ENCODE assay signal across 13 mouse cellular contexts in genomic region chr8:122306660-122307399, GRCm38 (mm10). TPM values are rescaled to one million over a fixed set of nuclear protein-coding genes. Genes with fewer than 3 reads are reported as not detected.
A peak's percentile ranks its signal among the peaks of the same experiment; 100 is the strongest.
DNase-seq lines count a peak whose midpoint lies in the region; ATAC-seq and TF ChIP-seq lines count a peak whose summit lies in the region.
"Had no signal": no experiment of that assay in that cellular context is flagged by ENCODE, and none has a peak within 500 bp of the region (broad histone marks: within the 10 kb centered on the region; RNA-seq: fewer than 3 reads in every experiment).

No protein-coding gene starts in this region.

- peaks cover 29% of the 10 kb centered on the region for H3K4me1 ChIP-seq in midbrain, embryonic 10.5 days
- no peaks in the 10 kb centered on the region for H3K4me1 ChIP-seq in midbrain, embryonic 16.5 days (ENCODE audit: control insufficient read depth, insufficient read depth, low read length)
- H3K4me1 ChIP-seq in small intestine, adult 2 months (ENCODE audit: control insufficient read depth, insufficient read depth, insufficient read length, low read length): peaks cover 51% of the 10 kb centered on the region
- peaks cover 8% of the 10 kb centered on the region; the same call in 1 of the 2 replicates for H3K4me1 ChIP-seq in lung, postnatal 0 days (ENCODE audit: insufficient read depth, low read depth, low read length)

- no peak for TF ChIP-seq CTCF in small intestine, adult 2 months (IDR thresholded peaks at IDR 0.05; ENCODE audit: extremely low read depth, insufficient read length, insufficient replicate concordance, low read depth, low read length)
- no peak for TF ChIP-seq CTCF in left cerebral cortex, adult 2 months (IDR thresholded peaks at IDR 0.05)
- TF ChIP-seq CTCF in lung, postnatal 0 days (IDR thresholded peaks at IDR 0.05): no peak

- H3K36me3 ChIP-seq in midbrain, embryonic 10.5 days: 0 out of 2 replicates have a peak, but pooled peaks cover 2% of the 10 kb centered on the region
- H3K36me3 ChIP-seq in midbrain, embryonic 16.5 days (ENCODE audit: control insufficient read depth, insufficient read depth, low read length): no peaks in the 10 kb centered on the region
- peaks cover 24% of the 10 kb centered on the region for H3K36me3 ChIP-seq in small intestine, adult 2 months (ENCODE audit: control insufficient read depth, insufficient read depth, low read length)
- H3K36me3 ChIP-seq in lung, postnatal 0 days (ENCODE audit: insufficient read depth, low read length): peaks cover 5% of the 10 kb centered on the region; the same call in 1 of the 2 replicates

- H3K9ac ChIP-seq in midbrain, embryonic 16.5 days (ENCODE audit: low read depth, low read length): no peak overlapping the region
- H3K9ac ChIP-seq in lung, postnatal 0 days (replicated peaks; ENCODE audit: low read depth): no peak overlapping the region

- no peak for TF ChIP-seq EP300 in lung, postnatal 0 days (IDR thresholded peaks at IDR 0.05)

- DNase-seq in cerebellum, postnatal 10 days: peak; percentile 52
- no peak for DNase-seq in cerebellum, adult 9-10 months
- no peak for DNase-seq in midbrain, embryonic 10.5 days (ENCODE audit: low spot score)
- DNase-seq in kidney, postnatal 25 days: peak; percentile 51 to 76
- DNase-seq in left cerebral cortex, adult 2 months (ENCODE audit: extremely low spot score in 1 of 2, low spot score in 2 of 2): no peak
- no peak for DNase-seq in lung, postnatal 0 days (ENCODE audit: low spot score)
- DNase-seq: right cerebral cortex, postnatal 14 days had no signal

- 87% methylated on average over 26 of the region's 26 CpGs for WGBS in midbrain, embryonic 10.5 days
- 71% methylated on average over 26 of the region's 26 CpGs for WGBS in midbrain, embryonic 16.5 days
- 31% methylated on average over 26 of the region's 26 CpGs for WGBS in small intestine, adult 2 months
- WGBS in lung, postnatal 0 days: 75% methylated on average over 26 of the region's 26 CpGs

- no peak overlapping the region for H3K4me2 ChIP-seq in midbrain, embryonic 16.5 days (ENCODE audit: low read length)
- no peak overlapping the region for H3K4me2 ChIP-seq in lung, postnatal 0 days (replicated peaks; ENCODE audit: low read depth, low read length)

- TF ChIP-seq POLR2A in small intestine, adult 2 months (IDR thresholded peaks at IDR 0.05; ENCODE audit: low read depth, low read length): no peak

- no peaks in the 10 kb centered on the region for H3K9me3 ChIP-seq in midbrain, embryonic 10.5 days (replicated peaks)
- no peaks in the 10 kb centered on the region for H3K9me3 ChIP-seq in midbrain, embryonic 16.5 days (replicated peaks; ENCODE audit: control insufficient read depth, low read length, poor library complexity, severe bottlenecking)
- H3K9me3 ChIP-seq in lung, postnatal 0 days (ENCODE audit: low read length): no peaks in the 10 kb centered on the region

- no peaks in the 10 kb centered on the region for H3K27me3 ChIP-seq in midbrain, embryonic 10.5 days (ENCODE audit: low read depth, poor library complexity, severe bottlenecking)
- H3K27me3 ChIP-seq in midbrain, embryonic 16.5 days (ENCODE audit: control insufficient read depth, insufficient read depth, low read depth, low read length): no peaks in the 10 kb centered on the region
- H3K27me3 ChIP-seq in small intestine, adult 2 months (ENCODE audit: control insufficient read depth, insufficient read depth, low read length): no peaks in the 10 kb centered on the region
- no peaks in the 10 kb centered on the region for H3K27me3 ChIP-seq in lung, postnatal 0 days (replicated peaks; ENCODE audit: insufficient read depth, low read length)

- no peak overlapping the region for H3K4me3 ChIP-seq in midbrain, embryonic 10.5 days
- no peak overlapping the region for H3K4me3 ChIP-seq in midbrain, embryonic 16.5 days (ENCODE audit: low read depth, low read length)
- H3K4me3 ChIP-seq in small intestine, adult 2 months (ENCODE audit: low read depth, low read length): no peak overlapping the region
- no peak overlapping the region for H3K4me3 ChIP-seq in left cerebral cortex, adult 2 months
- H3K4me3 ChIP-seq in lung, postnatal 0 days (ENCODE audit: low read depth, low read length): no peak overlapping the region

- intact Hi-C loops in left cerebral cortex, adult 2 months (cut with DNase I): no loop called here

- H3K27ac ChIP-seq in midbrain, embryonic 10.5 days (replicated peaks): 0 out of 2 replicates have a peak overlapping the region, but pooled peaks have one; percentile 17
- H3K27ac ChIP-seq in midbrain, embryonic 16.5 days (ENCODE audit: low read length): no peak overlapping the region
- peak overlapping the region; percentile 89 for H3K27ac ChIP-seq in small intestine, adult 2 months (ENCODE audit: insufficient read depth, low read depth, low read length)
- H3K27ac ChIP-seq in left cerebral cortex, adult 2 months: no peak overlapping the region
- H3K27ac ChIP-seq in lung, postnatal 0 days (ENCODE audit: low read length): no peak overlapping the region
- H3K27ac ChIP-seq: macrophage had no signal

- ATAC-seq in midbrain, embryonic 16.5 days: no peak
- ATAC-seq in lung, postnatal 0 days: no peak

RNA-seq across cellular contexts. Expression of gene Zfpm1, which starts 24.9 kb away (rescaled TPM):
- polyA plus RNA-seq in midbrain, embryonic 10.5 days (2016; fragmentation: Nextera tagmentation; extraction: Ambion mirVana): 1.3 and 1.5 TPM in 2 replicates
- 0.77 and 1.2 TPM in 2 replicates for polyA plus RNA-seq in midbrain, embryonic 16.5 days (2015; fragmentation: Nextera tagmentation; extraction: Ambion mirVana)
- 153 and 187 TPM in 2 replicates for polyA plus RNA-seq in small intestine, adult 2 months (2012; rRNA removed)
- total RNA-seq in left cerebral cortex, adult 2 months (2021): 10 to 100 TPM; 39.5 to 42.1 TPM
- 1.5 and 1.7 TPM in 2 replicates for polyA plus RNA-seq in lung, postnatal 0 days (2015; fragmentation: Nextera tagmentation; extraction: Ambion mirVana)

RNA-seq across cellular contexts. Expression of gene Trhr2, which starts 53.7 kb away (rescaled TPM):
- not detected in 2 replicates for polyA plus RNA-seq in midbrain, embryonic 10.5 days (2016; fragmentation: Nextera tagmentation; extraction: Ambion mirVana)
- polyA plus RNA-seq in midbrain, embryonic 16.5 days (2015; fragmentation: Nextera tagmentation; extraction: Ambion mirVana): 0.26 TPM in 1 of 2 replicates, not detected in the other
- polyA plus RNA-seq in small intestine, adult 2 months (2012; rRNA removed): 0.09 and 0.13 TPM in 2 replicates
- 10 to 100 TPM in 1 of 2 experiments, 1 to 10 TPM in 1; 7.1 to 11.4 TPM for total RNA-seq in left cerebral cortex, adult 2 months (2021)
- polyA plus RNA-seq in lung, postnatal 0 days (2015; fragmentation: Nextera tagmentation; extraction: Ambion mirVana): not detected in 2 replicates
- total RNA-seq: adrenal gland, adult 18-20 months had no signal
- polyA plus RNA-seq: heart, embryonic 16.5 days; limb, embryonic 11.5 days; macrophage had no signal

Comparison
In these comparisons a context has a peak if more than half of its experiments do, and no peak if none do; other contexts are left out.
1. DNase-seq: peak in cerebellum, postnatal 10 days (2 of 2) and kidney, postnatal 25 days (2 of 2); none in cerebellum, adult 9-10 months (single experiment), midbrain, embryonic 10.5 days (single experiment), left cerebral cortex, adult 2 months (0 of 2) and lung, postnatal 0 days (single experiment).
2. H3K27ac ChIP-seq: peak in midbrain, embryonic 10.5 days (single experiment) and small intestine, adult 2 months (single experiment); none in midbrain, embryonic 16.5 days (single experiment), left cerebral cortex, adult 2 months (single experiment) and lung, postnatal 0 days (single experiment).
3. RNA of gene Zfpm1, which starts 24.9 kb away (polyA plus RNA-seq): 153 to 187 TPM in small intestine, adult 2 months; 1.5 to 1.7 TPM in lung, postnatal 0 days, 1.3 to 1.5 TPM in midbrain, embryonic 10.5 days and 0.77 to 1.2 TPM in midbrain, embryonic 16.5 days; every median in the first group is over 10 times any median in the second.